In genomic region chr10:68851153-68851552, GRCm38 (mm10) we compare ENCODE assay signal across 28 mouse cellular contexts.
"Had no signal": no experiment of that assay in that cellular context is flagged by ENCODE, and none has a peak within 500 bp of the region (broad histone marks: within the 10 kb centered on the region; RNA-seq: fewer than 3 reads in every experiment).

No protein-coding gene starts in this region.

- H3K27ac ChIP-seq: embryonic facial prominence, embryonic 10.5 days; embryonic facial prominence, embryonic 12.5 days; embryonic facial prominence, embryonic 13.5 days; embryonic facial prominence, embryonic 15.5 days; forebrain, embryonic 10.5 days; forebrain, embryonic 12.5 days; forebrain, embryonic 13.5 days; forebrain, embryonic 15.5 days; gastrocnemius, adult 2 months; heart, adult 2 months had no signal

- H3K4me3 ChIP-seq: embryonic facial prominence, embryonic 10.5 days; embryonic facial prominence, embryonic 12.5 days; embryonic facial prominence, embryonic 13.5 days; embryonic facial prominence, embryonic 15.5 days; erythroblast, embryonic 14.5 days; forebrain, embryonic 10.5 days; forebrain, embryonic 12.5 days; forebrain, embryonic 13.5 days; forebrain, embryonic 15.5 days; gastrocnemius, adult 2 months; heart, adult 2 months had no signal

- H3K9me3 ChIP-seq: embryonic facial prominence, embryonic 10.5 days; embryonic facial prominence, embryonic 12.5 days; embryonic facial prominence, embryonic 13.5 days; embryonic facial prominence, embryonic 15.5 days; forebrain, embryonic 10.5 days; forebrain, embryonic 12.5 days; forebrain, embryonic 13.5 days; forebrain, embryonic 15.5 days had no signal

- ATAC-seq: forebrain, embryonic 13.5 days; forebrain, embryonic 14.5 days; forebrain, embryonic 15.5 days; forebrain, embryonic 16.5 days; forebrain, postnatal 0 days had no signal

- H3K27me3 ChIP-seq: embryonic facial prominence, embryonic 12.5 days; embryonic facial prominence, embryonic 13.5 days; embryonic facial prominence, embryonic 15.5 days; forebrain, embryonic 12.5 days; forebrain, embryonic 13.5 days; forebrain, embryonic 15.5 days had no signal

- H3K4me2 ChIP-seq: embryonic facial prominence, embryonic 12.5 days; embryonic facial prominence, embryonic 13.5 days; embryonic facial prominence, embryonic 15.5 days; forebrain, embryonic 12.5 days; forebrain, embryonic 13.5 days; forebrain, embryonic 15.5 days had no signal

- H3K9ac ChIP-seq: embryonic facial prominence, embryonic 12.5 days; embryonic facial prominence, embryonic 13.5 days; embryonic facial prominence, embryonic 15.5 days; forebrain, embryonic 12.5 days; forebrain, embryonic 13.5 days; forebrain, embryonic 15.5 days; forebrain, postnatal 0 days had no signal

- H3K36me3 ChIP-seq: embryonic facial prominence, embryonic 10.5 days; embryonic facial prominence, embryonic 12.5 days; embryonic facial prominence, embryonic 13.5 days; embryonic facial prominence, embryonic 15.5 days; forebrain, embryonic 10.5 days; forebrain, embryonic 12.5 days; forebrain, embryonic 15.5 days had no signal

- H3K4me1 ChIP-seq: forebrain, embryonic 12.5 days; forebrain, embryonic 13.5 days; forebrain, embryonic 15.5 days had no signal

- DNase-seq: cerebellum, adult 2 months; cerebellum, adult 8-10 months; cerebellum, adult 9-10 months; cerebellum, adult 9-11 months; cerebellum, postnatal 10 days; cerebellum, postnatal 14 days; cerebellum, postnatal 25 days; cerebellum, postnatal 36 days; embryo, embryonic 11 days; forebrain, postnatal 0 days; gastrocnemius, adult 2 months; gastrocnemius, postnatal 10 days; gastrocnemius, postnatal 14 days; gastrocnemius, postnatal 25 days; gastrocnemius, postnatal 36 days; heart, adult 18-20 months; heart, adult 2 months had no signal
